Mouse (Mus musculus): Measurements from ENCODE around the gene Tmem203.
A peak's percentile ranks its signal among the peaks of the same experiment; 100 is the strongest.

Tmem203 gene

GRCm38 (mm10) chr2:25255284-25255779 is at the start of gene Tmem203:
Gene Tmem203 (plus strand): TSS chr2:25255439.
- no peak for TF ChIP-seq POU5F1 (IDR thresholded peaks at IDR 0.05; ENCODE audit: borderline replicate concordance, low read length)
- TF ChIP-seq CTCF (conservative IDR thresholded peaks at IDR 0.05; ENCODE audit: low read length): no peak
- TF ChIP-seq NANOG (IDR thresholded peaks at IDR 0.05; ENCODE audit: borderline replicate concordance, low read length): no peak
- peak within 1 kb of the TSS; percentile 100 for H3K4me3 ChIP-seq (replicated peaks; ENCODE audit: low read length)
- H3K27me3 ChIP-seq (ENCODE audit: insufficient read depth, low read length): no peaks in the 10 kb centered on the region
- H3K36me3 ChIP-seq (ENCODE audit: insufficient read depth, low read length): peaks cover 39% of the 10 kb centered on the region
- H3K4me1 ChIP-seq (replicated peaks; ENCODE audit: low read depth, low read length): peaks cover 45% of the 10 kb centered on the region
- no peaks in the 10 kb centered on the region for H3K9me3 ChIP-seq (ENCODE audit: low read length)

- TF ChIP-seq NANOG (IDR thresholded peaks at IDR 0.05; ENCODE audit: borderline replicate concordance, low read length) (no peak), CTCF (conservative IDR thresholded peaks at IDR 0.05; ENCODE audit: low read length) (no peak), POU5F1 (IDR thresholded peaks at IDR 0.05; ENCODE audit: borderline replicate concordance, low read length) (no peak)
- Histone ChIP-seq H3K9me3 (ENCODE audit: low read length) (no peaks in the 10 kb centered on the region), H3K27me3 (ENCODE audit: insufficient read depth, low read length) (0 out of 2 replicates have a peak, but pooled peaks cover 5% of the 10 kb centered on the region), H3K4me3 (replicated peaks; ENCODE audit: low read length) (no peak overlapping the region), H3K4me1 (replicated peaks; ENCODE audit: low read depth, low read length) (peaks cover 33% of the 10 kb centered on the region), H3K36me3 (ENCODE audit: insufficient read depth, low read length) (peaks cover 79% of the 10 kb centered on the region)
Observed at GRCm38 (mm10) chr2:25207593-25207992, 47.6 kb upstream of the Tmem203 start.

- H3K4me1 ChIP-seq (replicated peaks; ENCODE audit: low read depth, low read length): peaks cover 53% of the 10 kb centered on the region
- peaks cover 48% of the 10 kb centered on the region for H3K36me3 ChIP-seq (ENCODE audit: insufficient read depth, low read length)
- TF ChIP-seq NANOG (IDR thresholded peaks at IDR 0.05; ENCODE audit: borderline replicate concordance, low read length): no peak
- no peak for TF ChIP-seq CTCF (conservative IDR thresholded peaks at IDR 0.05; ENCODE audit: low read length)
- no peak for TF ChIP-seq POU5F1 (IDR thresholded peaks at IDR 0.05; ENCODE audit: borderline replicate concordance, low read length)
- H3K27me3 ChIP-seq (ENCODE audit: insufficient read depth, low read length): peaks cover 8% of the 10 kb centered on the region; the same call in 1 of the 2 replicates
- peak overlapping the region; percentile 97 for H3K4me3 ChIP-seq (replicated peaks; ENCODE audit: low read length)
- H3K9me3 ChIP-seq (ENCODE audit: low read length): no peaks in the 10 kb centered on the region
Observed at GRCm38 (mm10) chr2:25210686-25211085, 44.6 kb upstream of the Tmem203 start.

- Histone ChIP-seq H3K36me3 (ENCODE audit: insufficient read depth, low read length) (peaks cover 43% of the 10 kb centered on the region), H3K4me3 (replicated peaks; ENCODE audit: low read length) (peak within 1 kb of the TSS; percentile 97), H3K9me3 (ENCODE audit: low read length) (no peaks in the 10 kb centered on the region), H3K27me3 (ENCODE audit: insufficient read depth, low read length) (peaks cover 8% of the 10 kb centered on the region; the same call in 1 of the 2 replicates), H3K4me1 (replicated peaks; ENCODE audit: low read depth, low read length) (peaks cover 52% of the 10 kb centered on the region)
- TF ChIP-seq CTCF (conservative IDR thresholded peaks at IDR 0.05; ENCODE audit: low read length): no peak
- no peak for TF ChIP-seq POU5F1 (IDR thresholded peaks at IDR 0.05; ENCODE audit: borderline replicate concordance, low read length)
- no peak for TF ChIP-seq NANOG (IDR thresholded peaks at IDR 0.05; ENCODE audit: borderline replicate concordance, low read length)
Observed at GRCm38 (mm10) chr2:25211121-25211670, 44.0 kb upstream of the Tmem203 start, which contains the start of gene Nelfb. Gene Nelfb (minus strand): TSS chr2:25211489.

- TF ChIP-seq NANOG (IDR thresholded peaks at IDR 0.05; ENCODE audit: borderline replicate concordance, low read length): no peak
- TF ChIP-seq POU5F1 (IDR thresholded peaks at IDR 0.05; ENCODE audit: borderline replicate concordance, low read length): no peak
- no peak for TF ChIP-seq CTCF (conservative IDR thresholded peaks at IDR 0.05; ENCODE audit: low read length)
- peaks cover 10% of the 10 kb centered on the region for H3K27me3 ChIP-seq (ENCODE audit: insufficient read depth, low read length)
Observed at GRCm38 (mm10) chr2:25213266-25213865, 41.9 kb upstream of the Tmem203 start.

GRCm38 (mm10) chr2:25214444-25214843 is 40.8 kb upstream of the Tmem203 start, which contains the start of gene Stpg3:
Gene Stpg3 (minus strand): TSS chr2:25214637.
- Histone ChIP-seq H3K36me3 (ENCODE audit: insufficient read depth, low read length) (peaks cover 12% of the 10 kb centered on the region), H3K4me3 (replicated peaks; ENCODE audit: low read length) (peak within 1 kb of the TSS; percentile 73), H3K27me3 (ENCODE audit: insufficient read depth, low read length) (peaks cover 14% of the 10 kb centered on the region), H3K9me3 (ENCODE audit: low read length) (no peaks in the 10 kb centered on the region), H3K4me1 (replicated peaks; ENCODE audit: low read depth, low read length) (peaks cover 40% of the 10 kb centered on the region)
- TF ChIP-seq POU5F1 (IDR thresholded peaks at IDR 0.05; ENCODE audit: borderline replicate concordance, low read length) (no peak), CTCF (conservative IDR thresholded peaks at IDR 0.05; ENCODE audit: low read length) (no peak), NANOG (IDR thresholded peaks at IDR 0.05; ENCODE audit: borderline replicate concordance, low read length) (no peak)

More at GRCm38 (mm10) chr2:25213266-25213865, 41.9 kb upstream of the Tmem203 start:
- Histone ChIP-seq H3K4me1 (replicated peaks; ENCODE audit: low read depth, low read length) (peaks cover 40% of the 10 kb centered on the region), H3K4me3 (replicated peaks; ENCODE audit: low read length) (peak overlapping the region; percentile 73), H3K9me3 (ENCODE audit: low read length) (no peaks in the 10 kb centered on the region), H3K36me3 (ENCODE audit: insufficient read depth, low read length) (peaks cover 21% of the 10 kb centered on the region)

GRCm38 (mm10) chr2:25217666-25218065 is 37.6 kb upstream of the Tmem203 start:
- Histone ChIP-seq H3K4me1 (replicated peaks; ENCODE audit: low read depth, low read length) (peaks cover 47% of the 10 kb centered on the region), H3K9me3 (ENCODE audit: low read length) (no peaks in the 10 kb centered on the region), H3K4me3 (replicated peaks; ENCODE audit: low read length) (no peak overlapping the region)

GRCm38 (mm10) chr2:25218445-25218844 is 36.8 kb upstream of the Tmem203 start, which contains the start of gene Fam166a:
Gene Fam166a (plus strand): TSS chr2:25218745.
- peaks cover 6% of the 10 kb centered on the region for H3K27me3 ChIP-seq (ENCODE audit: insufficient read depth, low read length)
- TF ChIP-seq POU5F1 (IDR thresholded peaks at IDR 0.05; ENCODE audit: borderline replicate concordance, low read length): no peak
- no peak for TF ChIP-seq NANOG (IDR thresholded peaks at IDR 0.05; ENCODE audit: borderline replicate concordance, low read length)
- no peak for TF ChIP-seq CTCF (conservative IDR thresholded peaks at IDR 0.05; ENCODE audit: low read length)
- no peaks in the 10 kb centered on the region for H3K9me3 ChIP-seq (ENCODE audit: low read length)
- H3K4me3 ChIP-seq (replicated peaks; ENCODE audit: low read length): no peak within 1 kb of the TSS
- peaks cover 42% of the 10 kb centered on the region for H3K4me1 ChIP-seq (replicated peaks; ENCODE audit: low read depth, low read length)
- peaks cover 28% of the 10 kb centered on the region for H3K36me3 ChIP-seq (ENCODE audit: insufficient read depth, low read length)

More at GRCm38 (mm10) chr2:25217666-25218065, 37.6 kb upstream of the Tmem203 start:
- TF ChIP-seq POU5F1 (IDR thresholded peaks at IDR 0.05; ENCODE audit: borderline replicate concordance, low read length) (no peak), NANOG (IDR thresholded peaks at IDR 0.05; ENCODE audit: borderline replicate concordance, low read length) (no peak), CTCF (conservative IDR thresholded peaks at IDR 0.05; ENCODE audit: low read length) (no peak)
- peaks cover 20% of the 10 kb centered on the region for H3K36me3 ChIP-seq (ENCODE audit: insufficient read depth, low read length)
- peaks cover 9% of the 10 kb centered on the region for H3K27me3 ChIP-seq (ENCODE audit: insufficient read depth, low read length)

All from E14TG2a.4 (cell line).